Mouse (Mus musculus): Measurements from ENCODE around the gene Polr2l. TPM values are rescaled to one million over a fixed set of nuclear protein-coding genes. Genes with fewer than 3 reads are reported as not detected.

Gene Polr2l
- polyA plus RNA-seq, 2 experiments, result 24.6 to 52.4 TPM

GRCm38 (mm10) chr7:141466607-141467148, 8.3 kb downstream of the Polr2l start:
- no peak overlapping the region for H3K27ac ChIP-seq
- H3K4me1 ChIP-seq (replicated peaks; ENCODE audit: control insufficient read depth in 2 of 2, insufficient read depth in 2 of 2, low read length in 1 of 2), result peaks cover 17 to 24% of the 10 kb centered on the region in 2 experiments
- no peaks in the 10 kb centered on the region; the same call in 1 of the 2 replicates for H3K36me3 ChIP-seq (replicated peaks; ENCODE audit: control insufficient read depth, insufficient read depth, low read depth)
- no peaks in the 10 kb centered on the region for H3K9me3 ChIP-seq (ENCODE audit: control insufficient read depth, low read length)
- H3K4me2 ChIP-seq (ENCODE audit: low read depth), result peak overlapping the region; percentile 79
- peak overlapping the region; percentile 12 to 70; a peak in 3 of 4 replicates for H3K4me3 ChIP-seq (ENCODE audit: insufficient read depth in 1 of 2, low read depth in 2 of 2, low read length in 2 of 2)
- 0 out of 2 replicates have a peak, but pooled peaks have one; percentile 0 for ATAC-seq (ENCODE audit: insufficient read depth)
- WGBS (ENCODE audit: insufficient replicate concordance), result 58% methylated on average over 10 of the region's 10 CpGs
- no peak for DNase-seq (ENCODE audit: low read depth in 3 of 3, low spot score in 3 of 3)
- H3K9ac ChIP-seq (replicated peaks), result peak overlapping the region; percentile 69
- H3K27me3 ChIP-seq (ENCODE audit: control insufficient read depth, insufficient read depth, low read length), result peaks cover 47% of the 10 kb centered on the region
- TF ChIP-seq EP300 (IDR thresholded peaks at IDR 0.05; ENCODE audit: low read depth) (no peak), CTCF (IDR thresholded peaks at IDR 0.05; ENCODE audit: low read depth) (no peak)

GRCm38 (mm10) chr7:141466045-141466394, 8.9 kb downstream of the Polr2l start:
- Histone ChIP-seq H3K4me2 (ENCODE audit: low read depth) (no peak overlapping the region), H3K27ac (no peak overlapping the region), H3K4me1 (replicated peaks; ENCODE audit: control insufficient read depth in 2 of 2, insufficient read depth in 2 of 2, low read length in 1 of 2) (peaks cover 17 to 24% of the 10 kb centered on the region in 2 experiments), H3K9ac (replicated peaks) (no peak overlapping the region), H3K36me3 (replicated peaks; ENCODE audit: control insufficient read depth, insufficient read depth, low read depth) (no peaks in the 10 kb centered on the region; the same call in 1 of the 2 replicates), H3K4me3 (ENCODE audit: insufficient read depth in 1 of 2, low read depth in 2 of 2, low read length in 2 of 2) (no peak overlapping the region), H3K27me3 (ENCODE audit: control insufficient read depth, insufficient read depth, low read length) (peaks cover 54% of the 10 kb centered on the region), H3K9me3 (ENCODE audit: control insufficient read depth, low read length) (no peaks in the 10 kb centered on the region)
- WGBS (ENCODE audit: insufficient replicate concordance), result 57% methylated on average over 7 of the region's 7 CpGs
- DNase-seq (ENCODE audit: low read depth in 3 of 3, low spot score in 3 of 3), result no peak
- ATAC-seq (ENCODE audit: insufficient read depth), result no peak
- TF ChIP-seq EP300 (IDR thresholded peaks at IDR 0.05; ENCODE audit: low read depth), result no peak
- TF ChIP-seq CTCF (IDR thresholded peaks at IDR 0.05; ENCODE audit: low read depth), result no peak

GRCm38 (mm10) chr7:141465388-141466044, 9.4 kb downstream of the Polr2l start:
- H3K4me3 ChIP-seq (ENCODE audit: insufficient read depth in 1 of 2, low read depth in 2 of 2, low read length in 2 of 2), result no peak overlapping the region
- DNase-seq (ENCODE audit: low read depth in 3 of 3, low spot score in 3 of 3) (no peak), ATAC-seq (ENCODE audit: insufficient read depth) (no peak)
- H3K9ac ChIP-seq (replicated peaks), result no peak overlapping the region
- WGBS (ENCODE audit: insufficient replicate concordance), result 48% methylated on average over 10 of the region's 10 CpGs
- TF ChIP-seq CTCF (IDR thresholded peaks at IDR 0.05; ENCODE audit: low read depth) (no peak), EP300 (IDR thresholded peaks at IDR 0.05; ENCODE audit: low read depth) (no peak)
- H3K36me3 ChIP-seq (replicated peaks; ENCODE audit: control insufficient read depth, insufficient read depth, low read depth), result no peaks in the 10 kb centered on the region; the same call in 1 of the 2 replicates
- no peak overlapping the region for H3K4me2 ChIP-seq (ENCODE audit: low read depth)
- H3K27me3 ChIP-seq (ENCODE audit: control insufficient read depth, insufficient read depth, low read length), result peaks cover 59% of the 10 kb centered on the region
- peaks cover 17 to 24% of the 10 kb centered on the region in 2 experiments for H3K4me1 ChIP-seq (replicated peaks; ENCODE audit: control insufficient read depth in 2 of 2, insufficient read depth in 2 of 2, low read length in 1 of 2)
- H3K9me3 ChIP-seq (ENCODE audit: control insufficient read depth, low read length), result no peaks in the 10 kb centered on the region
- no peak overlapping the region for H3K27ac ChIP-seq

- Histone ChIP-seq H3K9me3 (ENCODE audit: control insufficient read depth, low read length) (no peaks in the 10 kb centered on the region), H3K9ac (replicated peaks) (no peak overlapping the region), H3K4me3 (ENCODE audit: insufficient read depth in 1 of 2, low read depth in 2 of 2, low read length in 2 of 2) (no peak overlapping the region; a peak in 1 of 4 replicates), H3K4me1 (replicated peaks; ENCODE audit: control insufficient read depth in 2 of 2, insufficient read depth in 2 of 2, low read length in 1 of 2) (peaks cover 17 to 24% of the 10 kb centered on the region in 2 experiments), H3K27me3 (ENCODE audit: control insufficient read depth, insufficient read depth, low read length) (peaks cover 63% of the 10 kb centered on the region), H3K27ac (no peak overlapping the region), H3K4me2 (ENCODE audit: low read depth) (peak overlapping the region; percentile 25), H3K36me3 (replicated peaks; ENCODE audit: control insufficient read depth, insufficient read depth, low read depth) (no peaks in the 10 kb centered on the region)
- ATAC-seq (ENCODE audit: insufficient read depth) (no peak), DNase-seq (ENCODE audit: low read depth in 3 of 3, low spot score in 3 of 3) (no peak)
- TF ChIP-seq CTCF (IDR thresholded peaks at IDR 0.05; ENCODE audit: low read depth) (no peak), EP300 (IDR thresholded peaks at IDR 0.05; ENCODE audit: low read depth) (no peak)
- WGBS (ENCODE audit: insufficient replicate concordance), result 12% methylated on average over 38 of the region's 38 CpGs
Measured at GRCm38 (mm10) chr7:141464603-141465201, 10.2 kb downstream of the Polr2l start.

Measured in liver, embryonic 14.5 days (tissue).